Mouse (Mus musculus): ENCODE data around the gene Nln.

Nln gene

DNA sequence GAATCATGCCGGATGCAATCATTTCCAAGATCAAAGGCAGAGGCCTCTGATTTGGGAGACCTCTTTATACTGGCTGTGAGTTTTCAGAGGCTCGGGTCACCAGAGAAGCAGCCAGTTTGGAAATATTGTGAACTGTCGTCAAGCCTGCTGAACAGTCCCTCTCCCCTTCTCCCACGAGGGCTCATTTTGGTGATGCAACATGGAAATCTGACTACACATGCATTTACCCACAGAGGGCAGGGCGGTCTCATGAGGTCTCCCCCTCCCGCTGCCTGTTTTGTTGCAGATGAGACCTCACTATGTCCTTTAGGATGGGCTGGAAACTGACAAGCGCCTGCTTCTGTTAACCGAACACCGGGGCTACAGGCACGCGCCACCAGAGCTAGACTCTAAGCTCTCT, 95.4 kb downstream of the Nln start:
- in situ Hi-C loops (cut with MboI), result no loop called here

DNA sequence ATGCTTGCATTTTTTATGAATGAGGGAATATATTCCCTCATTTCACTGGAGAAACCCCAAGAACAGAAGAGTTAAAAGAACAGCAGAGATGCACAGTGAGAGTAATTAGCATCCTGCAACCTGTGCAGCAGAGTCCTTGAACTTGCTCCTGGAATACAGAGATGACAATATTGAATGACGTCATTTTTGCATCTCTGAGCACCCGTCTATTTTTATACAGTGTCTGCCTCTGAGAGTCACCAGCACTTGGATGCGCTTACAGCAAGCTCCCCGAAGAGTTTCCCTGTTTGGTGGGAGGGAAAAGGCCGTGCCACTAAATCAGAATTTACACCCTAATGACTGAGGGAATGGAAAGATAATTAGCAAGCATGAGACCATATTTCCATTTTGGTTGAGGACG, 96.0 kb downstream of the Nln start:
- in situ Hi-C loops (cut with MboI), result no loop called here

- in situ Hi-C loops (cut with MboI), result no loop called here
Measured at GRCm38 (mm10) chr13:104012214-104012833, 97.1 kb downstream of the Nln start.

DNA sequence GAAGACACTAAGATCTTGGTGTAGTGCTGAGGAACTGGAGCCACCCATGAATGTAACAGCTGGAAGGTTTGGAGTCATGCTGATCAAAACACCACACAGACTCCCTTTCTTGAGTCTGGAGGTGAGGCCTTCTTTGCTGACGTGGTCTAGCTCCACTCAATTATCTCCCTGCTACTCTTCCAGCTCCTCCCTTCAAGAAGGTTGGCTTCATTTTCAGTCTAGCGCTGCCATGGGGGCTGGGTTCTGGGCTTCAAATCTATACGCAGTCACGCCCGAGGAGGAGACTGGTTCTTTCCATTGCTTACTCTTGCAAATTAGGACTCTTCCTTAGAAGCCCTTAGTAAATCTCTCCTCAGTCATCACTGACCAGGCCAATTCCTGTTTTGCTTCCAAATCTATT, 98.1 kb downstream of the Nln start:
- in situ Hi-C loops (cut with MboI), result no loop called here

DNA sequence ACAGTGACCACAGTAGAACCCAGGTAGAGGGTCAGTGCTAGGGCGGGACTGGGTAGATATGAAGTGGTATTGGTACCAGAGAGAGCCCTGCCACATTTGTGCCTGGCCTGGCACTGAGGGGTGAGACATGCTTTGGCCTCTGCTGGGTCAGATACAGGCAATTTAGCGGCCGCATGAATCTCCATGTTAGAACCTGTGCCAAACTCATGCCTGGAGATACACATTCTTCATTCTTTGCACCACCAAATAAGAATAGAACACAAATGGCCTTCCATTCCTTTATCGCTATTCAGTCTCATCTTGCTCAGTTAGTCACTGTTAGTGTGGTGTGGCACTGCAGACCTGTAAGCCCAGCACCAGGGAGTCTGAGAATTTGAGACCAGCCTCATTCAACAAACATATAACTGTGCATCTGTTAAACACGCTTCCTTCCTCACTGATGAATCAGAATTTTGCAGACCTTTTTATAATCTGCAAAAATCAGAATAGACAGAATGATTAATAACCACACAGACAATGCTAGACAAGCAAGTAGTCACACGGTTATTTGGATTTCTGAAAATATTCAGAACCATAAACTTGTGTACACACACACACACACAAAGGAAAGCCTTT, 104.1 kb downstream of the Nln start:
- in situ Hi-C loops (cut with MboI), result no loop called here

GRCm38 (mm10) chr13:103994085-103994455, 115.3 kb downstream of the Nln start:
- in situ Hi-C loops (cut with MboI), result no loop called here

- in situ Hi-C loops (cut with MboI), result no loop called here
Measured at GRCm38 (mm10) chr13:103993142-103994084, 116.0 kb downstream of the Nln start.

- in situ Hi-C loops (cut with MboI), result no loop called here
Measured at GRCm38 (mm10) chr13:103986660-103987059, 122.8 kb downstream of the Nln start.

DNA sequence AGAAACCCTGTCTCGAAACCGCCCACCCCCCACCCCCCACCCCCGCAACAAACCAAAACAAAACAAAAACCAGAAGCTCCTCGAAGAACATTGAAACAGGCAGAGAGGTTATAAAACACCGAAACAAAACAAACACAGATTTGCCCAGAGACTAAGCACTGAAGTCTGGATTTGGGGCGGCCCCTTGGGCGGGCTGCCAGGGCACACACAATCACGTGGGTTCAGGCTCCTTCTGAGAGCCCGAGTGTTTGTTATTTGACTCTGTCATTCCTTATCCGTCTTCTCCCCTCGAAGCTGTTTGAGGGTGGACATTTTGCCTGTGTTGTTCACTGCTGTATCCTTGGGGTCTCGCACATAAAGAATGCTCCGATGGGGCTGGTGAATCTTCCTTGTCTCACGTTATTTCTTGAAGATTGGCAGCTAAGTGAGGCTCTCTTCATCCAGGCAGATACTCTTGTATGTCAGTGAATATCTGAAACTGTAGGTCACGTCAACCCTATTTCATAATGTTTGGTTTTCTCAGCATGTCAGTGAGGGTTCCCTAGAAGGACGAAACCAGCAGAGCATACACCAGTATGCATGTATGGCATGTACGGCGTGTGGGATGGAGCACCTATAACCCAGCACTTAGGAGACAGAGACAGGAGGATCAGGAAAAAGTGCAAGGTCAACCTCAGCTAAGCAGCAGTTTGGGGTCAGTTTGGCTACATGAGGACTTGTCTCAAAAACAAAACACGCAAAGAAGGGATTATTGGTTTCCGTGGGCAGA, 123.7 kb downstream of the Nln start:
- in situ Hi-C loops (cut with MboI), result no loop called here

DNA sequence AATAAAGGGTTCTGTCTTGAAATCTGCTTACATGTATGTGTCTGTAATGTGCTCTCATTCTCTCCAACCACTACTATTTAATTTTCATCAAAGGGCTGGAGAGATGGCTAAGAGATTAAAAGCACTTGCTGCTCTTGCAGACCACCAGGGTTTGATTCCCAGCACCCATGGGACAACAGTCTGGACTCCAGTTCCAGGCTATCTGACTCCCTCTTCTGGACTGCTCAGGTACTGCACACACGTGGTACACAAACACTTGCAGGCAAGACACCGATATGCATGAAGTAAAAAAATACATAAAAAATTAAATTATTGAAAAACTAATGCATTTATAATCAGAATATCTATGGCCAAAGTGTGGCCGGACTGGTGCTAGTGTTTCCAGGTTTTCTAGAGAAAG, 127.0 kb downstream of the Nln start:
- in situ Hi-C loops (cut with MboI), result no loop called here

DNA sequence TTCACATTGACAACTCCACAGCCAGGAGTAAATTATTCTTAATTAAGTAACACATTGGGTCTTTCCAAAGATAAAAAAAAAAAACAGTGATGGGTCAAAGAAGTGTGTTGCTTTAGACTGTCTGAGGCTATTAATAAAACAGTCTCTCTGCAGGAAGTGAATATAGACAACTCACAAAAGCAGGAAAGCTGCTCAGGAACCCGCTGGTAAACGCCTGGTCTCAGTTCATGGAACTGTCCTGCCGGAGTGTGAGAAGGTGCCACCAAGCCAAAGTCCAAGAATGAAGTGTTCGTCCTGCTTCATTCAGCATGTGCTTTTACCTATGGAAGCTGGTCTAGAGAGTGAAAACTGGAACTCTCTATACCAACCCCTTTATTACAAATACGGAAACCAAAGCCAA, 129.0 kb downstream of the Nln start:
- in situ Hi-C loops (cut with MboI), result no loop called here

DNA sequence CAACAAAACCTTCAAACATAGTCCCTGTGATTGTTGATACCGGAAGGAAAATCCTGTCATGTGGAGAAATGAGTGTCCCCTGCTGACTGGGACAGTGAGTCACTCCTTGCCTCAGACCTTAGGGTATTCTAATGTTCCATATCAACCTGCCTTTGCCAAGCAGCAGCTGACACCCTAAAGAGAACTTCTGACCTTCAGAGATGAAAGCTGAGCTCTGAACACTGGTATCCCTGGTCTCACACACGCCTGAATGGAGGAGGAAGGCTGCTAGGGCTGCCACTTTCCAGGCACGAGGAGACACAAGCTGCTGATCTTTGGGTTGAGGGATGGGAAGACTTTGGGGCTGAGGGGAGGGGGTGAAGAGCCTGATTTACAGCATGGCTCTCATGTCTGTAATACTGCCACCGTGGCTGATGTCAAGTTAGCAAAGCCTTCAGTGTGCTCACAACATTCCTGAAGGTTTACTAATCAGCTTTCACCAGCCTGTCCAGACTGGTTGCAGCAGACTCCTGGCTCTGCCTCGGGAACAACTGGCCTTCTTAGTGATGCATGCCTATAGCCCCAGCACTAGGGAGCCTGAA, 131.0 kb downstream of the Nln start:
- in situ Hi-C loops (cut with MboI), result no loop called here

DNA sequence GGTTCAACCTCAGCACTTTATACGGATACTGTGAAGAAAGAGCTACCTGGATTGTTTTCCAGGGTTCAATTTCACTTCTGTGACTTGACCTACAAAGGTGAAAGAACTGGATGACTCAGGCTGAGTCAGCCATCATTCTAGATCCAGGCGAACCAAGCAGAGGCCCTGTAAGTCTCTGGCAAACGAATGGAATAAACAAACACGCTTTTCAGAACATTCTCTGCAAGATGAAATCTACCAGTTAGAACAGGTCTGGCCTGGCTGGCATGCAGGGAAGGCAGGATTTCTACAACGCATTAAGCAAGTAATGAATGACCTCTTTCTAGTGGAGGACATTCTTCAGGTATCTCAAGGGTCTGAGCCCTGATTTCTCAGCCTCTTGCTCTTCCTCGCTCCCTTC, 131.6 kb downstream of the Nln start:
- in situ Hi-C loops (cut with MboI), result no loop called here

GRCm38 (mm10) chr13:103976181-103976724, 133.2 kb downstream of the Nln start:
- in situ Hi-C loops (cut with MboI), result no loop called here

DNA sequence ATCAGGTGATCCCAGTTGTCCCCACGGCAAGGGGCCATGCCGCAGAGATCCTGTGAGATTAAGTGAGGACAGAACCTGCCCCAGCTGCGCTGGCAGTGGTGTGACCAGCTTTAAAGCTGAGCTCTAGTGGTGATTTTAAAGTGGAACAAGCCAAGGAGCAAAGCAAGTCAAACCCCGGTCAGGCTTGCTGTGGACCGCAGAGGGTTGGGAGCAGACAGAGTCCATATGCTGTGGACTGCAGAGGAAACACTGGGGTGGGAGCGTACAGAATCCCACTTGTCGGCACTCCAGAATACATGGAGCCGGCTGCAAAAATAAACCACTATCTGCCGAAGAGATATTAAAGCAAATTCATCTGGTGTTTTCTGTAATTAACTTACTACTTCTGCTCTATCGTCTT, 134.3 kb downstream of the Nln start:
- in situ Hi-C loops (cut with MboI), result no loop called here

DNA sequence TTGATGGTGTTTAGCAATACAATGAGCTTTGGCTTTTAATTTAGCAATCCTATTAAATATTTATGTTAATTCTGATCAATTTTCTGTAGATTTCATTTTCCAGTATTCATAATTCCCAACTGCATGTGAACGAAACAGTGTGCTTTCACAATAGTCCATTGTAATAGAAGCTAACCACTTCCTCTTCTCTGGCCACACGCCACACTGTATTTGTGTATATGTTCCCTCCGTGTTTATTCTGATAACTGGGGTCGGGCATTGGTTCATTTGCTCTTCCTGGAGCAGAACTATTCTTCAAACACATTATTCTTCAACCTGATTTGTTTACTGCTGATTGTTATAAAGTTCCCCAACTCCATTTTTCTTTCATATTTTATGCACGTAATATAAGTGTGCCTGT, 135.4 kb downstream of the Nln start:
- in situ Hi-C loops (cut with MboI), result no loop called here
